Mouse (Mus musculus) hindbrain, postnatal 0 days (tissue): ENCODE results near the gene Palmd. TPM values are rescaled to one million over a fixed set of nuclear protein-coding genes. Genes with fewer than 3 reads are reported as not detected.

Experiments
- ATAC-seq: fragments of 200-750 bp; cut with Nextera tagmentation; 2 replicates; pipeline ENCODE4 v1.8.0; 2017; ENCODE audit warnings: mild to moderate bottlenecking, moderate TSS enrichment, moderate library complexity
- DNase-seq: peaks from one replicate; pipeline ENCODE4 v3.0.0-alpha.2; 2015; ENCODE audit warnings: low spot score
- H3K27ac ChIP-seq: fragments of 300-500 bp; sonication (generic); 2 replicates; pipeline ENCODE4 v1.5.1; 2014; ENCODE audit warnings: mild to moderate bottlenecking
- H3K27me3 ChIP-seq: fragments of 300-500 bp; sonication (generic); 2 replicates; pipeline ENCODE4 v1.6.1; 2014; ENCODE audit warnings: low read length, mixed read lengths; ENCODE audit not compliant: insufficient read depth
- H3K36me3 ChIP-seq: fragments of 300-500 bp; sonication (generic); 2 replicates; pipeline ENCODE4 v1.6.1; 2014; ENCODE audit warnings: low read length, mixed read lengths; ENCODE audit not compliant: insufficient read depth
- H3K4me1 ChIP-seq: fragments of 300-500 bp; sonication (generic); 2 replicates; pipeline ENCODE4 v1.6.1; 2014; ENCODE audit warnings: antibody characterized with exemption, low read length, mixed read lengths; ENCODE audit not compliant: insufficient read depth
- H3K4me2 ChIP-seq: fragments of 300-500 bp; sonication (generic); 2 replicates; pipeline ENCODE4 v1.6.1; 2014; ENCODE audit warnings: low read depth, mild to moderate bottlenecking, low read length, moderate library complexity, mixed read lengths
- H3K4me3 ChIP-seq: fragments of 300-500 bp; sonication (generic); 2 replicates; pipeline ENCODE4 v1.5.1; 2014; ENCODE audit warnings: low read length
- H3K9ac ChIP-seq: fragments of 300-500 bp; sonication (generic); replicated peaks from 2 replicates; pipeline ENCODE4 v1.6.1; 2014; ENCODE audit warnings: mild to moderate bottlenecking, low read length, moderate library complexity, mixed read lengths
- H3K9me3 ChIP-seq: fragments of 300-500 bp; sonication (generic); 2 replicates; pipeline ENCODE4 v1.6.1; 2016; ENCODE audit warnings: low read length, mixed read lengths
- CTCF ChIP-seq: IDR thresholded peaks from 2 replicates; pipeline ENCODE4 v1.5.1; 2016; ENCODE audit warnings: antibody characterized with exemption, control low read depth, low read depth
- WGBS: fragments of 180-500 bp; shearing (Covaris S2); extraction: QIAGEN DNeasy Blood & Tissue Kit; methylation state at CpG from one replicate; pipeline ENCODE4 v1.1.7; 2014; 5-methylcytosine and 5-hydroxymethylcytosine counted together
- polyA plus RNA-seq: library from polyadenylated mRNA; unstranded; fragments of >200 nt; fragmentation: Nextera tagmentation; extraction: Ambion mirVana; gene quantifications from 2 replicates; pipeline ENCODE4 v1.2.1, GENCODE M21; 2015
- total RNA-seq: library from RNA; depleted of rRNA; stranded (reverse); fragments of >200 nt; gene quantifications from 2 replicates; pipeline ENCODE4 v1.2.3, GENCODE M21; 2014

Gene Palmd
- total and polyA plus RNA-seq, 2 experiments from 2014 or later: 2.9 to 9.1 TPM

DNA sequence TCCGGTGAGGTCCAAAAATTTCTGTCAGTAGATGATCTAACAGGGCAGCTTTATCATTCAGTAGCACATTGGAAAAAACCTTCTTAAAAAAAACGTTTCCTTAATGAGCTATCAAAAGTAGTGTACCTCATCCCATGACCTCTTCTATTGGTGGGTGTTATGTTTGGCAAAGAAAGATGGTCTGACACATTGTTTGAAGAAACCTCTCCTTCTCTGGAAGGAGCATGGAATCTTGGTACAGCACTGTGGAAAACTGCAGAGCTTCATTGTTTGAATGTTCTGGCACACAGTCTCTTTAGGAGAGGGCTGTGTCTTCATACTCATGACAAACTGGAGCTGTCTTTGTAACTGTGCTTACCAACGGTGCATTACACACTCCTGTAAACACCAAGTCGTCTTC, 5.6 kb downstream of the Palmd start:
- TF ChIP-seq CTCF: no peak
- Histone ChIP-seq H3K27ac (no peak overlapping the region), H3K4me2 (no peak overlapping the region), H3K4me3 (no peak overlapping the region), H3K4me1 (no peaks in the 10 kb centered on the region; the same call in 1 of the 2 replicates), H3K27me3 (no peaks in the 10 kb centered on the region), H3K9me3 (no peaks in the 10 kb centered on the region), H3K36me3 (no peaks in the 10 kb centered on the region), H3K9ac (no peak overlapping the region)
- WGBS: 72% methylated on average over 4 of the region's 4 CpGs
- DNase-seq (no peak), ATAC-seq (no peak)

DNA sequence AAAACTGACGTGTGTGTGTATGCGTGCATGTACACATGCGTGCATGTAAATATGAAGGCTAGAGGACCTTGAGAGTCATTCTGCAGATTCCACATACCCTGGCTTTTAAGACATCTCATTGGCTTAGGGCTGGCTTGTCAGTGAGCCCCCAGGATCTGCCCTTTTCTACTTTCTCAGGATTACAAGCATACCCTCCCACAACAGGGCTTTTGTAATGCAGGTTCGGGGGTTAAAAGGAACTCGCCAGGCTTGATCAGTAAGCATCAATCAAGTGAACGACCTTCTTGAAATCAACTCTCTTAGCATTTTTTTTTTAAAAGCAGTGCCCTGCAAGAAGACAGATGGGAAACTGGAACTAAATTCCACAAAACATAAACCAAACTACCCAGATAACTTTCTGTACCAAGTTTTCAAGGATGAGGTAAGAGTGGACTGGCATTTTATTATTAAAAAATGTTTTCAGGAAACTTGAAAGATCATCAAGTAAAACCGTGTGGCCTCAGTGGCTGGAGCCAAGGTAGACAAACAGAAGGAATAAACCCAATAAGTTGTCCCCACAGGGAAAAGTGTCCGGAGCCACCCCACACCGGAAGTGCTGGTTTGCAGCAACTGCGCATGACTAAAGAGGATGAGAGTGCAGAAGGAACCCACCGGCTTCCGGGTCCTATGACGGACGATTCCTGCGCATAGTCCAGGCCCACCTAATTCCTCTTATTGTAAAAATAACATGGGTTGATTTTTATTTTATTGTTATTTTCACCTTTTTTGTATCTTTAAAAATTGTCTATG, 7.2 kb downstream of the Palmd start:
- no peak for TF ChIP-seq CTCF
- H3K4me1 ChIP-seq: no peaks in the 10 kb centered on the region; the same call in 1 of the 2 replicates
- no peak overlapping the region for H3K9ac ChIP-seq
- no peaks in the 10 kb centered on the region for H3K36me3 ChIP-seq
- no peak for DNase-seq
- H3K4me2 ChIP-seq: no peak overlapping the region
- H3K27ac ChIP-seq: no peak overlapping the region
- ATAC-seq: no peak
- 71% methylated on average over 15 of the region's 15 CpGs for WGBS
- H3K4me3 ChIP-seq: no peak overlapping the region
- H3K27me3 ChIP-seq: no peaks in the 10 kb centered on the region
- no peaks in the 10 kb centered on the region for H3K9me3 ChIP-seq

DNA sequence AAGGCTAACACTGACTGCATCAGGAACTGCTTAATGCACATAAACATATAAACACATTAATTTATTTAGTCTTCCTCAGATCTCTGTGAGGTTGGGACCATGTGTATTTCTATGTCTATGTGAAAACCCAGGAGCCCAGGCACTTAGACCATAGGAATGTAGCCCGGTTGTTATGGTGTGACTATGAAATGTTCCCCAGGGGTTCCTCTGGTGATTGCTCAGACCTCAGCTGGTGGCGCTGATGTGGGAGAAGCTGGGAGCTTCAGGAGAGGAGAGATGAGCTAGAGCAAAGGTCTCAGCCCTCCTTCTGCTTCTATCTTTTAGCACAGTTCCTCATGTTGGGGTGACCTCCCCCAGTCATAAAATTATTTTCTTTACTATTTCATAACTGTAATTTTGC, 8.4 kb downstream of the Palmd start:
- Histone ChIP-seq H3K4me3 (no peak overlapping the region), H3K9me3 (no peaks in the 10 kb centered on the region), H3K27ac (no peak overlapping the region), H3K27me3 (no peaks in the 10 kb centered on the region), H3K9ac (no peak overlapping the region), H3K36me3 (no peaks in the 10 kb centered on the region), H3K4me1 (no peaks in the 10 kb centered on the region; the same call in 1 of the 2 replicates), H3K4me2 (no peak overlapping the region)
- ATAC-seq (no peak), DNase-seq (no peak)
- no peak for TF ChIP-seq CTCF
- WGBS: 64% methylated on average over 2 of the region's 2 CpGs

DNA sequence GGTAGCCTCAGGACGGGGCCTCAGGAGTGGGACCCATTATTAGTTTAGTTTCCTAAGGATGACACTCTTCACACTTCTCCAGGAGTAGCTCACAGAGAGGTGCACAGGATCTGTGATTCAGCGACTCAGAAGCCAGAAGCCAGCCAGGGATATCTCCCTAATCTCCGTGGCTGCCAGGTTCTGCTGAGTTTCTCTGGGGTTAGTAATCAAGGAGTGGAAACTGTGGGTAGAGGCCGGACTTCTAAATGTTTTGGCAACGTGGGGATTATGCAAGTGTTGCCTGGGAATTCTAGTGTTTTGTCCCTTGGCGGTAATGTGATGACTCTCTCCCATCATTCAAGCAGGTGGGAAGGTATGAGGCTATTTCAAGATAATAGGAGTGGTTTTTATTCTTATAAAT, 13.7 kb downstream of the Palmd start:
- no peaks in the 10 kb centered on the region for H3K4me1 ChIP-seq
- DNase-seq: no peak
- no peak overlapping the region for H3K27ac ChIP-seq
- H3K9me3 ChIP-seq: no peaks in the 10 kb centered on the region
- no peak for TF ChIP-seq CTCF
- H3K9ac ChIP-seq: no peak overlapping the region
- ATAC-seq: no peak
- H3K36me3 ChIP-seq: no peaks in the 10 kb centered on the region
- no peaks in the 10 kb centered on the region for H3K27me3 ChIP-seq
- no peak overlapping the region for H3K4me3 ChIP-seq
- WGBS: 62% methylated on average over 6 of the region's 6 CpGs
- H3K4me2 ChIP-seq: no peak overlapping the region

DNA sequence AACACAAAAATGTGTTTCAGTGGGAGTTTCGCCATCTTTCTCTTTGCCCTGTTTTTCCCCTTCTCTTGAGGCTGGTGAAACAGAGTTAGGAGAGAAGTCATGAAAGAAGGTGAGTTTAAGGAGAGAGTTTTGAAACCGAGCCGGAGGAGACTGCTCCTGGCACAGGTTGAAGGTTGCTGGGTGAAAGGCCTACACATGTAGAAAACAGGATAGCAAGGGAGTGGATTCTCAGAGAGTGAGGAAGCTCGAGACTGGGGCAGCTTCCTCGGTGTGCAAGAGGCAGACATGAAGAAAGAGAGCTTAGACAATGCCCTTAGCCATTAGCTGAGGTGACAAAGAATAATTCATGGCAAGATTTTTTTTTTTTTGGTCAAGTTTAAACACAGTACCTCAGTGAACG, 15.4 kb downstream of the Palmd start:
- no peak overlapping the region for H3K4me2 ChIP-seq
- DNase-seq: no peak
- H3K9ac ChIP-seq: no peak overlapping the region
- H3K4me1 ChIP-seq: no peaks in the 10 kb centered on the region
- ATAC-seq: no peak
- TF ChIP-seq CTCF: no peak
- no peaks in the 10 kb centered on the region for H3K9me3 ChIP-seq
- no peaks in the 10 kb centered on the region for H3K36me3 ChIP-seq
- no peak overlapping the region for H3K27ac ChIP-seq
- H3K4me3 ChIP-seq: no peak overlapping the region
- WGBS: 89% methylated on average over 6 of the region's 6 CpGs
- no peaks in the 10 kb centered on the region for H3K27me3 ChIP-seq

DNA sequence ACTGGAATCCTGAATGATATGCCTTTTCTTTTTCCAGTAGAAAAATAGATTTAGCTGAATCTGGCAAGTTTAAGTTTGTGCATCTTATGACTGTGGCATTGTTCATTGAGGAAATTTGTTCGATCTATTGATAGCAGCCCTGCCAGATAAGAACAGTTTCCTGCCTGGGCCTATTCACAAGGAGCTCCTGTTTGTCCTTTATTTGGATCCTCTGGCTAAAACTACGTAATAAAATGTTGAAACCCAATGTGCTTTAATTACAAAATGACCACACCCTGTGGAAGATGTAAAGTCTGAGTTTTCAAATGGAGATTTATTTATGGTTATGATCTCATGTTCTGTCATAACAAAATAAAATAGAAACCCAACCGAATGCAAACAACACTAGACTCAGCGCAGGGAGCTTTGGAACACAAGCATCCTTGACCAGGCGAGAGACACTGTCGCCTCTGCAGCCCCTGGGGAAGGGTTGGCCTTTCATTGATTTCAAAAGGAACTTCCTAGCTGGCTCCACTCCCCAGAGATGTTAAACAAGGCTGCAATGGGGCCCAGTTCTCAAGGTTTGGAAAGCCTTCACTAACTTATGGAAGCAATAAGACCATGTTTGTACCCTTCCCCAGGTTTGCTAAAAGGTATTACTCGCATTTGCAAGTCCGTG, 16.4 kb downstream of the Palmd start:
- TF ChIP-seq CTCF: no peak
- Histone ChIP-seq H3K36me3 (no peaks in the 10 kb centered on the region), H3K4me1 (no peaks in the 10 kb centered on the region), H3K4me2 (no peak overlapping the region), H3K4me3 (no peak overlapping the region), H3K9ac (no peak overlapping the region), H3K27ac (no peak overlapping the region), H3K27me3 (no peaks in the 10 kb centered on the region), H3K9me3 (no peaks in the 10 kb centered on the region)
- ATAC-seq: no peak
- DNase-seq: no peak
- WGBS: 87% methylated on average over 8 of the region's 8 CpGs

DNA sequence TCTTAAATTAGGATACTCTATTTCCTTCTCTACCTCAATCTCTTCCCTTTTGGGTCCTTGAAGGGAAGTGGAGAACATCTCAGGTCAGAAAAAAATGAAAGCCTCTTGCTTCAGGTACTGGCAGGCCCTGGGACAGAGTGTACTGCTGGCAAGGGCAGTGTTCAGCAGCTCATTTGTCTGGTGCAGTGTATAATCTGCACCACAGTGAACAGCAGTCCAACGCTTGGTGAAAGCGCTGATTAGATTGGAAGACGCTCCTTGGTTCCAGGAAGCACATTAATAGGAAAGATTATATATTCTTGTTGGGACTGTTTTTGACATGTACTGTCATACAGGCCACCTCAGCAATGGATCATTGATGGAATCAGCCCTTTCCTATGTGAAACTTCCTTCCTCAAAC, 17.3 kb downstream of the Palmd start:
- TF ChIP-seq CTCF: no peak
- ATAC-seq (no peak), DNase-seq (no peak)
- WGBS: 90% methylated on average over 3 of the region's 3 CpGs
- Histone ChIP-seq H3K4me3 (no peak overlapping the region), H3K4me2 (no peak overlapping the region), H3K9ac (no peak overlapping the region), H3K4me1 (no peaks in the 10 kb centered on the region), H3K27ac (no peak overlapping the region), H3K27me3 (no peaks in the 10 kb centered on the region), H3K36me3 (no peaks in the 10 kb centered on the region), H3K9me3 (no peaks in the 10 kb centered on the region)
